Mouse (Mus musculus) lung, postnatal 0 days (tissue): ENCODE results near the gene Tmem120a. TPM values are rescaled to one million over a fixed set of nuclear protein-coding genes. Genes with fewer than 3 reads are reported as not detected.

Experiments
- ATAC-seq: fragments of 200-750 bp; cut with Nextera tagmentation; 2 replicates; pipeline ENCODE4 v1.8.0; 2017; ENCODE audit warnings: moderate library complexity
- DNase-seq: peaks from one replicate; pipeline ENCODE4 v3.0.0-alpha.2; 2016; ENCODE audit warnings: low spot score
- H3K27ac ChIP-seq: fragments of 300-500 bp; sonication (generic); 2 replicates; pipeline ENCODE4 v1.5.1; 2014; ENCODE audit warnings: antibody characterized with exemption, mild to moderate bottlenecking, low read length, mixed read lengths
- H3K27me3 ChIP-seq: fragments of 300-500 bp; sonication (generic); replicated peaks from 2 replicates; pipeline ENCODE4 v1.6.1; 2014; ENCODE audit warnings: low read length, mixed read lengths; ENCODE audit not compliant: insufficient read depth
- H3K36me3 ChIP-seq: fragments of 300-500 bp; sonication (generic); 2 replicates; pipeline ENCODE4 v1.6.1; 2014; ENCODE audit warnings: low read length, mixed read lengths; ENCODE audit not compliant: insufficient read depth
- H3K4me1 ChIP-seq: fragments of 300-500 bp; sonication (generic); 2 replicates; pipeline ENCODE4 v1.6.1; 2014; ENCODE audit warnings: antibody characterized with exemption, low read depth, low read length, mixed read lengths; ENCODE audit not compliant: insufficient read depth
- H3K4me2 ChIP-seq: fragments of 300-500 bp; sonication (generic); replicated peaks from 2 replicates; pipeline ENCODE4 v1.6.1; 2014; ENCODE audit warnings: low read depth, mild to moderate bottlenecking, low read length, moderate library complexity, mixed read lengths
- H3K4me3 ChIP-seq: fragments of 300-500 bp; sonication (generic); 2 replicates; pipeline ENCODE4 v1.5.1; 2014; ENCODE audit warnings: low read depth, low read length
- H3K9ac ChIP-seq: fragments of 300-500 bp; sonication (generic); replicated peaks from 2 replicates; pipeline ENCODE4 v1.6.1; 2014; ENCODE audit warnings: low read depth, mild to moderate bottlenecking
- H3K9me3 ChIP-seq: fragments of 300-500 bp; sonication (generic); 2 replicates; pipeline ENCODE4 v1.6.1; 2016; ENCODE audit warnings: low read length, mixed read lengths
- CTCF ChIP-seq: IDR thresholded peaks from 2 replicates; pipeline ENCODE4 v1.5.1; 2016; ENCODE audit warnings: antibody characterized with exemption, mild to moderate bottlenecking
- EP300 ChIP-seq: IDR thresholded peaks from 2 replicates; pipeline ENCODE4 v1.6.1; 2016; ENCODE audit warnings: antibody characterized with exemption, mild to moderate bottlenecking, control low read depth
- WGBS: fragments of 180-500 bp; shearing (Covaris S2); extraction: QIAGEN DNeasy Blood & Tissue Kit; methylation state at CpG from one replicate; pipeline ENCODE4 v1.1.7; 2014; 5-methylcytosine and 5-hydroxymethylcytosine counted together
- polyA plus RNA-seq: library from polyadenylated mRNA; unstranded; fragments of >200 nt; fragmentation: Nextera tagmentation; extraction: Ambion mirVana; gene quantifications from 2 replicates; pipeline ENCODE4 v1.2.1, GENCODE M21; 2015

Tmem120a gene
- polyA plus RNA-seq, 1 experiment from 2014 or later = 45.2 TPM

- no peak for TF ChIP-seq EP300
- no peak for TF ChIP-seq CTCF
- H3K36me3 ChIP-seq = peaks cover 53% of the 10 kb centered on the region
- 69% methylated on average over 13 of the region's 13 CpGs for WGBS
Measured at GRCm38 (mm10) chr5:135735741-135736140, 8.5 kb downstream of the Tmem120a start.

DNA sequence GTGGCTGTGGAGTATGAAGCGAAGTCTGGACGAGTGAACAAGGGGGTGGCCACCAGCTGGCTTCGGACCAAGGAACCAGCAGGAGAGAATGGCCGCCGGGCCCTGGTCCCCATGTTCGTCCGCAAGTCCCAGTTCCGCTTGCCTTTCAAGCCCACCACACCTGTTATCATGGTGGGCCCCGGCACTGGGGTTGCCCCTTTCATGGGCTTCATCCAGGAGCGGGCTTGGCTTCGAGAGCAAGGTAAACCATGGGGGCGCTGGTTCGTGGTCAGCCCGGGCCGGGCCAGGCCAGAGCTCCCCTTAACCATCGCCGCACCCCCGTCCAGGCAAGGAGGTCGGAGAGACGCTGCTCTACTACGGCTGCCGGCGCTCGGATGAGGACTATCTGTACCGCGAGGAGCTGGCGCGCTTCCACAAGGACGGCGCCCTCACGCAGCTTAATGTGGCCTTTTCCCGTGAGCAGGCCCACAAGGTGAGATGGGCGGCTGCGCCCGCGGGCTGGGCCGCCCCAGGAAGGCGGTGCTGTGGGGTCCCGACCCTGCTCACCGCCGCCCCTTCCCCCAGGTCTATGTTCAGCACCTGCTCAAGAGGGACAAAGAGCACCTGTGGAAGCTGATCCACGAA is 10.1 kb downstream of the Tmem120a start:
- 90% methylated on average over 38 of the region's 42 CpGs for WGBS
- DNase-seq = no peak
- Histone ChIP-seq H3K27ac (no peak overlapping the region), H3K4me2 (no peak overlapping the region), H3K9ac (no peak overlapping the region), H3K4me1 (no peaks in the 10 kb centered on the region), H3K9me3 (no peaks in the 10 kb centered on the region), H3K36me3 (peaks cover 61% of the 10 kb centered on the region), H3K4me3 (no peak overlapping the region), H3K27me3 (no peaks in the 10 kb centered on the region)
- no peak for TF ChIP-seq CTCF
- no peak for TF ChIP-seq EP300
- no peak for ATAC-seq

More at GRCm38 (mm10) chr5:135735741-135736140, 8.5 kb downstream of the Tmem120a start:
- no peaks in the 10 kb centered on the region for H3K27me3 ChIP-seq
- no peaks in the 10 kb centered on the region for H3K9me3 ChIP-seq
- no peak overlapping the region for H3K4me3 ChIP-seq
- H3K4me1 ChIP-seq = no peaks in the 10 kb centered on the region
- no peak overlapping the region for H3K9ac ChIP-seq
- H3K27ac ChIP-seq = no peak overlapping the region
- H3K4me2 ChIP-seq = no peak overlapping the region
- DNase-seq = no peak
- ATAC-seq = no peak

GRCm38 (mm10) chr5:135733071-135733470 is 11.2 kb downstream of the Tmem120a start:
- no peaks in the 10 kb centered on the region for H3K27me3 ChIP-seq
- 85% methylated on average over 4 of the region's 4 CpGs for WGBS
- no peaks in the 10 kb centered on the region for H3K4me1 ChIP-seq
- no peak overlapping the region for H3K9ac ChIP-seq
- H3K27ac ChIP-seq = no peak overlapping the region
- TF ChIP-seq EP300 (no peak), CTCF (no peak)
- H3K36me3 ChIP-seq = peaks cover 67% of the 10 kb centered on the region
- DNase-seq = no peak
- H3K9me3 ChIP-seq = no peaks in the 10 kb centered on the region
- no peak for ATAC-seq
- H3K4me2 ChIP-seq = no peak overlapping the region
- H3K4me3 ChIP-seq = no peak overlapping the region

- 95% methylated on average over 16 of the region's 16 CpGs for WGBS
- Histone ChIP-seq H3K9me3 (no peaks in the 10 kb centered on the region), H3K4me3 (no peak overlapping the region), H3K27me3 (no peaks in the 10 kb centered on the region), H3K27ac (no peak overlapping the region), H3K9ac (no peak overlapping the region), H3K36me3 (peaks cover 67% of the 10 kb centered on the region), H3K4me2 (no peak overlapping the region), H3K4me1 (no peaks in the 10 kb centered on the region)
- DNase-seq (no peak), ATAC-seq (no peak)
- TF ChIP-seq CTCF (no peak), EP300 (no peak)
Measured at GRCm38 (mm10) chr5:135731322-135731721, 12.9 kb downstream of the Tmem120a start.

DNA sequence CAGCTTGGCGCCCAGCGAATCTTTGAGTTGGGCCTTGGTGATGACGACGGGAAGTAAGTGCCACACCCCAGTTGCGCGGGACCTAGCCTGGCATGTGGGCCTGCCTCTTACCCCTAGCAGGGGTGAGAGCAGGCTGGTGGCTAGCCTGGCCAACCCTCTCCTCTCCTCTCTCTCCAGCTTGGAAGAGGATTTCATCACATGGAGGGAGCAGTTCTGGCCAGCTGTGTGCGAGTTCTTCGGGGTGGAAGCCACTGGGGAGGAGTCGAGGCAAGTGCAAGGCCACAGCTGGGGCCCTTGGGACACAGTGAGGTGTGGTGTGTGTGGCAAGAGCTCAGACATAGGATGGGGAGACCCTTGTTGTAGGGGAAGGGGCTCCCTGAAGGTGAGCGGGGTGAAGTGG is 13.3 kb downstream of the Tmem120a start:
- Histone ChIP-seq H3K4me2 (no peak overlapping the region), H3K4me3 (no peak overlapping the region), H3K36me3 (peaks cover 66% of the 10 kb centered on the region), H3K27me3 (no peaks in the 10 kb centered on the region), H3K27ac (no peak overlapping the region), H3K9ac (no peak overlapping the region), H3K4me1 (no peaks in the 10 kb centered on the region), H3K9me3 (no peaks in the 10 kb centered on the region)
- ATAC-seq (no peak), DNase-seq (no peak)
- TF ChIP-seq CTCF = no peak
- no peak for TF ChIP-seq EP300
- WGBS = 94% methylated on average over 10 of the region's 10 CpGs

DNA sequence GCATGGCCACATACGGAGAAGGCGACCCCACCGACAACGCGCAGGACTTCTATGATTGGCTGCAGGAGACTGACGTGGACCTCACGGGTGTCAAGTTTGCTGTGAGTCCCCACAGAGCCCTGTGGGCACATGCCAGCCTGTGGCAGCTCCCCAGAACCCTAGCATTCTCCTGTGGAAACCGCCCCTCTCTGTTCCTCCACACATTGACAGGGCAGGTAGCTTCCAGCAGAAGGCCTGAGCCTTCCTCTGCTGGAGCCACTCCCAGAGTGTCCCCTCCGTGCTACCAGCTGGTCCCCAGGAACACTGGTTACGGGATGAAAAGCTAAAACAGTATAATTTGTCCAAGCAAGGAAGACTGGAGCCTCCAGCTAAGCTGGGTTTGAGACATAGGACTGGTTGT is 14.0 kb downstream of the Tmem120a start:
- ATAC-seq (no peak), DNase-seq (no peak)
- Histone ChIP-seq H3K9ac (no peak overlapping the region), H3K9me3 (no peaks in the 10 kb centered on the region), H3K4me2 (no peak overlapping the region), H3K36me3 (peaks cover 60% of the 10 kb centered on the region), H3K27ac (no peak overlapping the region), H3K4me1 (no peaks in the 10 kb centered on the region), H3K4me3 (no peak overlapping the region), H3K27me3 (no peaks in the 10 kb centered on the region)
- WGBS = 94% methylated on average over 10 of the region's 10 CpGs
- no peak for TF ChIP-seq EP300
- TF ChIP-seq CTCF = no peak

DNA sequence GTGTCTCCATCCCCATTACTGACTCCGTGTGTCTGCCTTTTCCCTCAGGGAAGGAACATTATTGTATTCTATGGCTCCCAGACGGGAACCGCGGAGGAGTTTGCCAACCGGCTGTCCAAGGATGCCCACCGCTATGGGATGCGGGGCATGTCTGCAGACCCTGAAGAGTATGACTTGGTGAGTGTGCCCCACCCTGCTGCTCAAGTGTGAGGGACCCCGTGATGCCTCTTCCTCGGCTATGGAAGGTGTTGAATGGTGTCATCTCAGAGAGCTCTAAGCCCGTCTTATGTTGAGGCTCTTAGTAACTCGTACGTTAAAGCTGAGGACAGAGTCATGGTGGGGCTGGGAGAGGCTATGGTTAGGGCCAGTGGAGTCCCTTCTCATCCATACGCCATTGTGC is 14.9 kb downstream of the Tmem120a start:
- ATAC-seq (no peak), DNase-seq (no peak)
- H3K9me3 ChIP-seq = no peaks in the 10 kb centered on the region
- H3K9ac ChIP-seq = no peak overlapping the region
- H3K4me3 ChIP-seq = no peak overlapping the region
- peaks cover 51% of the 10 kb centered on the region for H3K36me3 ChIP-seq
- no peaks in the 10 kb centered on the region for H3K27me3 ChIP-seq
- no peaks in the 10 kb centered on the region for H3K4me1 ChIP-seq
- no peak overlapping the region for H3K27ac ChIP-seq
- H3K4me2 ChIP-seq = no peak overlapping the region
- 92% methylated on average over 13 of the region's 13 CpGs for WGBS
- TF ChIP-seq EP300 = no peak
- no peak for TF ChIP-seq CTCF
